Mouse (Mus musculus) megakaryocyte, adult 5-6 weeks (primary cell): ENCODE data around the gene Ltbp3. TPM values are rescaled to one million over a fixed set of nuclear protein-coding genes. Genes with fewer than 3 reads are reported as not detected.

Source experiments
- ATAC-seq: 2 replicates; pipeline ENCODE4 v1.8.0; 2016; ENCODE audit warnings: mild to moderate bottlenecking, inconsistent platforms; ENCODE audit not compliant: poor library complexity, severe bottlenecking
- total RNA-seq, 2 experiments: library from RNA; stranded (forward) in 1 of 2; stranded (reverse) in 1 of 2; fragments of 153-499, 151-499 nt in 1 of 2; fragments of 221-1000, 200-1000 nt in 1 of 2; gene quantifications; 2 replicates each; pipeline versions ENCODE4 v1.2.3 to v1.2.4; 2015 to 2017

Ltbp3 gene
- 1.5 TPM in 1 of 2 replicates, not detected in the other for total RNA-seq (2015)
- 0.18 and 2.8 TPM in 2 replicates for total RNA-seq (2017)

GRCm38 (mm10) chr19:5740320-5741317 lies at the start of gene Ltbp3:
TSS of gene Ltbp3 (plus strand) at chr19:5740904.
- no peak for ATAC-seq

DNA sequence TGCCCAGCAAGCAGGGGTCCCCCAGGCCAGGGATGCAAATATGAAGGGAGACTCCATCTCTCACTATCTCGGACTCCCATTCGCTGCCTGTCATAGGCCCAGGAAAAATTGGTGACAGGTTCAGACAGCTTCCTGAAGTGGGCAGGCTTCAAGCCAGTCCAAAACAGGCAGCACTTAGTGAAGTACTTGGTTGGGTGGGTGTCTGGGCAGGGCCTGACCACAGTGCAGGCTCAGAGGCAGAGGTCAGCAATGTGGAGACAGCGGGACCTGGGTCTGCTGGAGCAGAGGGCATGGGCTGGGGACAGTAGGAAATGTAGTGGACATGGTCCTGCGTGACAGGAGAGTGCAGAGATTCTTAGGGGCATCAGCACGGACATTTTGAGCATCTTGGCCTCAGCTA lies 49.1 kb upstream of the Ltbp3 start:
- no peak for ATAC-seq

GRCm38 (mm10) chr19:5692086-5692912 lies 48.4 kb upstream of the Ltbp3 start:
- ATAC-seq: peak; percentile 23

DNA sequence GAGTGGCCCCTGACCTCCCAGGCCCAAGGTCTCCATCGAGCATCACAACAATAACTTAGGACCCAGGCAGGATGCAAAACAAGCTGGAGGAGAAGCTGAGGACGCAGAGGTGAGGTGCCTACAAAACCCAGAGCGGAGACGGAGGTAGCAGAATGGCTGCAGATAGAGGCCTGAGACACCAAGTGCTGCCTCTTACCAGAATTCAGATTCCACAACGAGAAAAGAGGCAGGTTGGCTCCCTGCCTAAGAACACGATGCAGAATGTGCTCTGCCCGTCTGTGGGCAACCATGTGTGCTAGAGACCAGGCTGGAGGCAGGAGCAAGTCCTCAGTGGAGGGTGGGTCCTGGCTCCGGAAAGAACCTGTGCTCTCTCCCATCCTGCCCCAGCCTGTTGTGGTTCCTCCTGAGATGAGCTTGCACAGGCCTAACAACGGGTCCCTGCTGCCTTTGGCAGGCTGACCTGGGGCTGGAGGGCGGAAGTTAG lies 47.7 kb upstream of the Ltbp3 start:
- no peak for ATAC-seq

- ATAC-seq: no peak
Observed at GRCm38 (mm10) chr19:5693801-5694200, 46.9 kb upstream of the Ltbp3 start.

- ATAC-seq: no peak
Observed at GRCm38 (mm10) chr19:5695849-5696462, 44.7 kb upstream of the Ltbp3 start.

GRCm38 (mm10) chr19:5704163-5704800 lies 36.4 kb upstream of the Ltbp3 start, which contains the start of gene Kcnk7:
TSS of gene Kcnk7 (plus strand) at chr19:5704367.
- peak; percentile 22; the same call in 1 of the 2 replicates for ATAC-seq

DNA sequence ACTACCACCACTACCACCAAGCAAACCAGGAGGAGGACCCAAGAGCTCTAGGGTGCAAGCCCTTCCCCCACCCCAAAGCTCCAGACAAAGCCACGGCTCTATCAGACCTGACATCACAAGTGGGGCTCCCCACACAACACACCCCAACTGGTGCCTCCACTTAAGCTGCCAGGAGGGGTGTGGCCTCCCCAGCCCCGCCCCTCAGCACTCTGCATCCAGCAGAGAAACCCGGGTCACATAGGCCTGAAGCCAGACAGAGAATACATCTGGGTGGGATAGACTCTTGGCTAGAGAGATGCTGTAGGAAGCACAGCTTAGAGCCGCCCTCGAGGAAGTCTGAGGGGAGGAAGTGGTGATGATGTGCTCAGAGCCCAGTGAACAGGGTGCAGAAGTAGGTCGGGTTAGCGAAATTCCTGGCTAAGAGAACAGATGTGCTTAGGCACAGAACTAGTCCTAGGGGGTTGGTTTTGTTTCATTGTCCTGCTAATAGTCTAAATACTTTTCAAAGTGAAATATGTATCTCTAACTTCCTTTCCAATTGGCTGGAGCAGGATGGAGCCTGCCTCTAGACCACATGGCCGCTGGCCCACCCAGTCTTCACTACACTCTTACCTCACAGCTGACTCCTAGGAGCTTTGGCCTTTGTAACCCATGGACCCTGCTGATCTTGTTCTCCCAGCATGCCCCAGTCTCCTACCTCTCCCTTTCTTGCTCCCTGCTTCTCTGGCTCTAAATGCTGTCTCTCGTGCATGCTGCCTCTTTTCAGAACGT lies 35.7 kb upstream of the Ltbp3 start:
- ATAC-seq: peak; percentile 66

- ATAC-seq: no peak
Observed at GRCm38 (mm10) chr19:5710068-5710467, 30.6 kb upstream of the Ltbp3 start.

GRCm38 (mm10) chr19:5710581-5710980 lies 30.1 kb upstream of the Ltbp3 start:
- no peak for ATAC-seq

DNA sequence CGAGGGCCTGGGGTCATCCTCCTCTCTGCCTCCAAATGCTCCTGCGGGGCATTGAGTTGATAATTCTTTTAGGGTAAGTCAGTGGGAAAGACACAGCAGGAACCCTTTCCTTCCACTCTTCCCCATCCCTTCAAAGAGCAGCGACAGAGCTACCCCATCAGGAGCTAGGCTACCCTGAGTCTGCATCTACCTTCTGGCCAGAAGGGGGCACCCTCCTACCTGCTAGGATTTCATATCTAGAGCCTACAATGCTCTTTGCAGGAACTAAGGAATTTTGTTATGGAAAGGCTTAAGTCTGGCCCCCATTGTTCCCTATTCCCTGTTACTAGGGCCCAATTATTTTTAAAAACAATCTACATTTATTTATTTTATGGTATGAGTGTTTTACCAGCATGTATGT lies 29.5 kb upstream of the Ltbp3 start:
- ATAC-seq: peak; percentile 36; the same call in 1 of the 2 replicates

GRCm38 (mm10) chr19:5711907-5712460 lies 28.7 kb upstream of the Ltbp3 start:
- ATAC-seq: peak; percentile 77

- ATAC-seq: no peak
Observed at GRCm38 (mm10) chr19:5713255-5713654, 27.4 kb upstream of the Ltbp3 start.

DNA sequence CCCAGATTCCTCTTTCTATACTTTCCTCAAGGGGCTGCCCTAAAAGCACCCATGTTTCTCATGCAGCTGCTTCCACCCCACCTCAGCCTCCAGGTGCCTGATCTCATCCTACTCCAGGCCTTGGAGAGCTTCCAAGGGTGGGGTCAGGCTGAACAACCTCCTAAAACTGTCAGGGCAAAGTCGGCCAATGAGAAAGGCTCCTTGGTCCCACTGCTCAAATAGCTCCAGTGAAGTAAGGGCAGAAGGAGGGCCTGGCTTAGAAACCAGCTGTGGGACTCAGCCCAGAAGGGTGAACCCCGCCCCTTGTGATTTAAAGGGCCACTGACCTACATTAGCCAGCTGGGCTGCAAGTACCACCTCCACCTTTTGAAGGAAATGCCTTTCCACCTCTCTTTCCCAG lies 27.0 kb upstream of the Ltbp3 start:
- ATAC-seq: peak; percentile 43

- no peak for ATAC-seq
Observed at GRCm38 (mm10) chr19:5715793-5716688, 24.7 kb upstream of the Ltbp3 start.

- ATAC-seq: no peak
Observed at GRCm38 (mm10) chr19:5716955-5717354, 23.7 kb upstream of the Ltbp3 start.

DNA sequence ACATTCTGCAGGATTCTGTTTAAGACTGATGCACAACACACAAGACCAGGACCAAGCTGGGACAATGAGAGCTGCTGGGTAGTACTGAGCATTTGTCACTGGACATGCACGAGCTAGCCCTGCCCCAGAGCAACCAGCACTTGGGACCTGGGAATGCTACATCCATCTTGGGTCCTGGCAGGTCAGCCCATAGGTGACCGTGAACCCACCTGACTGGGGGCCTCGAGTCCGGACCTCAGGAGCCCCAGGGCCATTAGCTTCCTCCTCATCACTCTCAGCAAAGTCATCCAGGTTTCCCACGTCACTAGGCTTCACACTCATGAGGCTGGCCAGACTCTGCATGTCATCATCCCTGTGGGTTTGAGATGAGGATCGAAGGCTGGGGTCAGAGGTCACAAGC lies 19.5 kb upstream of the Ltbp3 start:
- ATAC-seq: no peak

DNA sequence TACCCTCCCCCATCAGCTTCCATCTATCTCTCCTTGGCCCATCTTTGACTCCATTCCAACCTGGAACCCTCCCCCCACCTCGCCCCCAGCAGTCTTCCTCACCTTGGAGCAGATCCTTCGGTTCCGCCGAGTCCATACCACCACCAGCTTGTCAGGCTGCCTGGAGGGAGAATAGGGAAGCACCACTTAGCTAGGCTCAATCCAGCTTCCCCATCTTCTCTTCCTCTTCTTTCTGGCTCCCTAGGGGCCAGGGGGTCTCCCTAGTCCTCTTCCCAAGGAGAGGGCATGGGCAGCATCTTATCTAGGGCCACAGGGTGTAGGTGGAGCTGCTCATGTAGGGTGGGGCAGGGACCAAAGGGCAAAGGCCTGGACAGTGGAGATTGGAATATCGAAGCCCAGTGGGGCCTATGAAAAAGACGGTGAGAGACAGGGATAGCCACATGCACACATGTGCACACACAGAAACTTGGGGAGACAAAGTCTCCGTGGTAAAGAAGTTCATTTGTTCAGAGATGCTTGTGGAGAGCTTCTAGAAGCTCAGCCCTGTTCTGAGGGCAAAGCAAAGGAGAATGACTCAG lies 17.8 kb upstream of the Ltbp3 start:
- ATAC-seq: no peak
